Mouse (Mus musculus): ENCODE measurements around the gene Mtmr14. TPM values are rescaled to one million over a fixed set of nuclear protein-coding genes. Genes with fewer than 3 reads are reported as not detected.

The Mtmr14 gene
- polyA plus RNA-seq, 1 experiment from 2014 or later: 40.1 TPM

DNA sequence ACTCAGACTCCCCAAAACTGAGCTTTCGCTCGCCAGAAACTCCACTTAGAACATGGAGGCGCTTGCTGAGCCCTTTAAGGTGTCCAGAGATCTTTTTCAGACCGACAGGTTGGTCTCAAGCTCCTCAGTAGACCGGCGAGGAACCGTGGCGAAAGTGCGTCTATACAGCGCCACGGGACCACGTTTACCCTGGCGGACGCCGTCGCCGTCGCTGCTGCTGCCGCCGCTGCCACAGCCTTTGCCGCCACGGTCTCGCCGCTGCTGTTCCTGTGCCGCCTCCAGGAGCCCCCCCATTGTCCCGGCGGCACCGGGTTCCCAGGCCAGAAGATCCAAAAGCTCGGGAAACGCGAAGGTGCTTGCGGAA, 69.3 kb downstream of the Mtmr14 start, which contains the start of gene Brpf1:
Gene Brpf1, plus strand, starts transcription at position 152 of the 364 bp plus-strand sequence.
- Histone ChIP-seq H3K36me3 (replicated peaks) (peaks cover 3% of the 10 kb centered on the region; the same call in 1 of the 2 replicates), H3K4me2 (peak within 1 kb of the TSS; percentile 91), H3K27ac (peak within 1 kb of the TSS; percentile 93), H3K4me1 (peaks cover 23% of the 10 kb centered on the region), H3K9ac (peak within 1 kb of the TSS; percentile 93), H3K9me3 (no peaks in the 10 kb centered on the region), H3K4me3 (peak within 1 kb of the TSS; percentile 83), H3K27me3 (replicated peaks) (no peaks in the 10 kb centered on the region)
- ATAC-seq (replicated peaks): peak; percentile 75
- WGBS: 1% methylated on average over 32 of the region's 32 CpGs

DNA sequence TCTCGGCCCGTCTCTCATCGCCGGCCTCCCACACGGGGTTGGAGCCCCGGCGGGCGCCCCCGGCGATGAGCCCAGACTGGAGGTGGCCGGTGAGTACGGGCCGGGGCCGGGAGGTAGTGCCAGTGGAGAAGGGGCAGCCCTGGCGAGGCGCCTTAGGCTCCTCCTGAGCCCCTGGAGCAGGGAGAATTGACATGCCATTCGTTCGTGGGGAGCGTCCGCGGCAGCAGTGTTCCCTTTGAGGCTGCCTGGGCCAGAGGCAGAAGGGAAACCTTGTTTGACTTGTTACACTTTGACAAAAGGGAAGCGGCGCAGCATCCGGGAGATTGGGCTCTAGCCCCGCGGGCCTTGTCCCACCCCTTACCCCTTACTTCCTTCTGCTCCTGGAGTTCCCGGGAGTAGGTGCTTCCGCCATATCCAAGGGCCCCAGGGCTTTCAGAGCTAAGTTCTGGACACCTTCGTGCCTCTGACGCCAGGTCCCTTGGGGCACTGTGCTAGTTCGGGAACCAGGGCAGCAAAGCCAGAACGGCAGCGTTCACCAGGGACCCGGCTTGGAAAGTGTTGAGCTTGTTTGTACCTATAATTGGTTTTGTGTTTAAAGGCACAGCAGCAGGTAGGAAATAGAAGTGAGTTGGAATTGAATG, 70.0 kb downstream of the Mtmr14 start:
- WGBS: under 1% methylated on average over 34 of the region's 34 CpGs
- Histone ChIP-seq H3K27me3 (replicated peaks) (no peaks in the 10 kb centered on the region), H3K4me1 (peaks cover 23% of the 10 kb centered on the region), H3K27ac (peak overlapping the region; percentile 93), H3K36me3 (replicated peaks) (peaks cover 3% of the 10 kb centered on the region; the same call in 1 of the 2 replicates), H3K9ac (peak overlapping the region; percentile 93), H3K9me3 (no peaks in the 10 kb centered on the region), H3K4me3 (peak overlapping the region; percentile 83), H3K4me2 (peak overlapping the region; percentile 91)
- ATAC-seq (replicated peaks): peak; percentile 5

DNA sequence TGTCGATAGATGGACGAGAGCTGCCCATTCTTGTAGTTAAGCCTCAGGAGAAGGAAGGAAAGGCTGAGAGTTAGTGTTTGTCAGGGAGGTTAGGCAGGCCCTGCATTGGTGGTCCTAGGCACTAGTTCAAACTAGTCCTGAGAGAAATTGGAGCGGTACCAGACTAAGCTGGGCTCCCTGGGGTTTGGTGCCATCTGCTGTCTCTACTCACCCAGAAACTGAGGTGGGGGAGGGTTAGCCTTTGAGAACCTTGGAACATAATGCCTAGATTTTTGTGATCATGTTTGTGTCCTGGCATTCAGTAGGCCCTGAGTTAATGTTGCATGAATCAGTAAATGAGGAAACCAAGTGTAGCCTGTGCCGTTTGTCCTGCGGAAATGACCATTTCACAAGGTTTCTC, 70.5 kb downstream of the Mtmr14 start:
- Histone ChIP-seq H3K4me2 (peak overlapping the region; percentile 91), H3K4me1 (peaks cover 23% of the 10 kb centered on the region), H3K9ac (peak overlapping the region; percentile 93), H3K27me3 (replicated peaks) (no peaks in the 10 kb centered on the region), H3K4me3 (peak overlapping the region; percentile 83), H3K27ac (peak overlapping the region; percentile 93; the same call in 1 of the 2 replicates), H3K9me3 (no peaks in the 10 kb centered on the region), H3K36me3 (replicated peaks) (peaks cover 3% of the 10 kb centered on the region; the same call in 1 of the 2 replicates)
- ATAC-seq (replicated peaks): no peak
- WGBS: 34% methylated on average over 5 of the region's 5 CpGs

DNA sequence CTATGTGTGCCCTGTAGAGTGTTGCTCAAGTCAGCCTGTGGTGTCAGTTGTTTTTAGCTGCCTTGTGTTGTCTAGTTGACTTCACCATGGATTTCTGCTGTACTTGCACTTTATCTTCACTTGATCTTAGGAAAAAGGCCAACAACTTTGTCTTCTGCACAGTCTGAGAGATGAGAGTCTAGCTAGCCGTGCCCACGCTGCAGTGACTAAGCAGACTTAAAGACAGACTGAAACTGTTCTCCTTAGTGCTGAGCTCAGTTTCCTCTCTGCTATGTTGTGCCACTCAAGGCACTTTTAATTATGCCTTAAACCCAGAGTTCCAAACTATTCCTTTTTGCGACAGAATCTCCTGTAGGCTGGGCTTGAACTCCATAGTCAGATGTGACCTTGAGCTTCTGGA, 78.3 kb downstream of the Mtmr14 start:
- no peaks in the 10 kb centered on the region for H3K27me3 ChIP-seq (replicated peaks)
- no peak overlapping the region for H3K4me3 ChIP-seq
- WGBS: 94% methylated on average over 3 of the region's 3 CpGs
- ATAC-seq (replicated peaks): no peak
- peaks cover 58% of the 10 kb centered on the region for H3K36me3 ChIP-seq (replicated peaks)
- no peak overlapping the region for H3K9ac ChIP-seq
- no peaks in the 10 kb centered on the region for H3K4me1 ChIP-seq
- H3K4me2 ChIP-seq: no peak overlapping the region
- H3K27ac ChIP-seq: no peak overlapping the region
- H3K9me3 ChIP-seq: no peaks in the 10 kb centered on the region

DNA sequence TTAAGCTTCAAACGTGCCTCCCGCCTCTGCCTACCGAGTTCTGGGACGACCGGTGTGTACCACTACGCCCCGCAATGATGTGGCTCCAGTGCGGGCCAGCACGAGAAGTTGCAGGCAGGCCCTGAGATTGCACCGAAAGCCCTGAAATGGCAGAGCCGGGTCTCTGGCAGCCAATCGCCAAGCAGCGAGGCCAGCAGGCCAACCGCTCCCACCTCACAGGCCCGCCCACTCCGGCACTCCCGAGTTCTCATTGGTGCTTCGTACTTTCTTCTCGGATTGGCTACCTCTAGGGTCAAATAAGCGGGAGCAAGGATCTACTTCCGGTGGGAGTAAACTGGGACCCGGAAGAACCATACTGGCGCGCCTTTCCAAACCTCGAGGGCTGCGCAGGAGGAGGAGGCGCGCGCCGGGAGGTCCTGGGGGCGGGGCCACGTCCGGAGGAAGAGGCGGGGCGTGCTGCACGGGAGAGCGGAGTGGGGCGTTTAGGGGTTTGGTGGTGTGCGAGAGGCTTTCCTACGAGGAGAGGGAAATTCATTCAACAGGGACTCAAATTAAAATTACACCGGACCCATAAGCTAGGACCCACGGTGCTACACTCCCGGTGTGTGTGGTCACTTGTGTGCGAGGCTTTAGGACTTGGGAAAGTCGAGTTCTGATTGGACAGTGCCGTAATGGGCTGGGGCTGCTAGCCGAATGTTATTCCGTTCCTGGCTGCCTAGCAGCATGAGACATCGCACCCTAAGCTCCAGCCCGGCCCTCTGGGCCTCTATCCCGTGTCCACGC, 89.1 kb downstream of the Mtmr14 start, which contains the start of gene Ogg1:
Gene Ogg1, plus strand, starts transcription at position 440 of the 783 bp plus-strand sequence.
- Histone ChIP-seq H3K9me3 (no peaks in the 10 kb centered on the region), H3K4me1 (peaks cover 16% of the 10 kb centered on the region), H3K4me3 (peak within 1 kb of the TSS; percentile 58), H3K4me2 (peak within 1 kb of the TSS; percentile 86), H3K36me3 (replicated peaks) (peaks cover 26% of the 10 kb centered on the region), H3K9ac (peak within 1 kb of the TSS; percentile 60), H3K27me3 (replicated peaks) (no peaks in the 10 kb centered on the region), H3K27ac (peak within 1 kb of the TSS; percentile 87)
- WGBS: 0% methylated on average over 52 of the region's 52 CpGs
- ATAC-seq (replicated peaks): peak; percentile 99

DNA sequence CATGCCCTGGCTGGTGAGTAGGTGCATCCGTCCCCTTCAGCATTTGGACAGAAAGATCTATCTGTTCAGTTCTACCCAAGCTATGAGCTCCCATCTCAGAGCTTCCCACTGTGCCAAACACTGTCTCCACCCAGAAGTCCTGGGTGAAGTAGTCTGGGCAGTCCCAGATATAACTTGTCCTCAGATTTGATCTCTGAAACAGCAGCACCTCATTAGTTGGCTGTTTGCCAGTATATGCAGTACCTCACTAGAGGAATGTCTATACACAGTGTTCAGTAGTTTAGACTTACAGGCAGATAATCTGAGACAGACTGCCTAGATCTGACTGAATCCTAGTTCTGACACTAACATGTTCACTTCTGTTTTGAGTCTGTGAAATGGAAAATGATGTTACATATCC, 91.8 kb downstream of the Mtmr14 start:
- H3K9me3 ChIP-seq: no peaks in the 10 kb centered on the region
- H3K4me2 ChIP-seq: no peak overlapping the region
- H3K36me3 ChIP-seq (replicated peaks): peaks cover under 1% of the 10 kb centered on the region; the same call in 1 of the 2 replicates
- 89% methylated on average over 1 of the region's 1 CpGs for WGBS
- H3K4me3 ChIP-seq: no peak overlapping the region
- no peak for ATAC-seq (replicated peaks)
- H3K9ac ChIP-seq: no peak overlapping the region
- H3K27ac ChIP-seq: no peak overlapping the region
- H3K4me1 ChIP-seq: peaks cover 16% of the 10 kb centered on the region
- no peaks in the 10 kb centered on the region for H3K27me3 ChIP-seq (replicated peaks)

DNA sequence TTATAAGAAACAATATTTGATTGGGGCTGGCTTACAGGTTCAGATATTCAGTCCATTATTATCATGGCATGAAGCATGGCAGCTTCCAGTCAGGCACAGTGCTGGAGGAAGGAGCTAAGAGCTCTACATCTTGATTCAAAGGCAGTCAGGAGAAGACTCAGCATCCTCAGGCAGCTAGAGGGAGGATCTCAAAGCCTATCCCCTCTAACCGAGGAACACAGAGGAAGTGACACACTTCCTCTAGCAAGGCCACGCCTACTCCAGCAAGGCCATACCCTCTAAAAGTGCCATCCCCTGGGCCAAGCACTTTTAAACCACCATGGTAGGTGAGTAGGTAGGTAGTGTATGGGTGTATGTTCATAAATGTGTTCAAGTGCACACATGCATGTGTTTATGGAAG, 92.9 kb downstream of the Mtmr14 start:
- Histone ChIP-seq H3K4me1 (peaks cover 14% of the 10 kb centered on the region), H3K9me3 (no peaks in the 10 kb centered on the region), H3K4me3 (no peak overlapping the region), H3K27ac (no peak overlapping the region), H3K4me2 (no peak overlapping the region), H3K27me3 (replicated peaks) (no peaks in the 10 kb centered on the region), H3K36me3 (replicated peaks) (peaks cover 10% of the 10 kb centered on the region; the same call in 1 of the 2 replicates), H3K9ac (no peak overlapping the region)
- WGBS: 70% methylated on average over 2 of the region's 2 CpGs
- ATAC-seq (replicated peaks): no peak

Other genes with a start within 250 kb of the Mtmr14 start
- gene Thumpd3, start 191.6 kb upstream of the Mtmr14 start, polyA plus RNA-seq (2015; fragmentation: Nextera tagmentation; extraction: Ambion mirVana): 54.1 and 56.2 TPM in 2 replicates
- gene Setd5, start 160.5 kb upstream of the Mtmr14 start, polyA plus RNA-seq (2015; fragmentation: Nextera tagmentation; extraction: Ambion mirVana): 46.8 and 47.1 TPM in 2 replicates
- 75.6 and 80.7 TPM in 2 replicates for gene Lhfpl4, start 42.5 kb upstream of the Mtmr14 start, polyA plus RNA-seq (2015; fragmentation: Nextera tagmentation; extraction: Ambion mirVana)
- gene Cpne9, start 44.5 kb downstream of the Mtmr14 start, polyA plus RNA-seq (2015; fragmentation: Nextera tagmentation; extraction: Ambion mirVana): 2.0 and 2.3 TPM in 2 replicates
- 17.9 and 18.9 TPM in 2 replicates for gene Brpf1, start 69.3 kb downstream of the Mtmr14 start, polyA plus RNA-seq (2015; fragmentation: Nextera tagmentation; extraction: Ambion mirVana)
- gene Ogg1, start 89.1 kb downstream of the Mtmr14 start, polyA plus RNA-seq (2015; fragmentation: Nextera tagmentation; extraction: Ambion mirVana): 9.6 and 11.1 TPM in 2 replicates
- 117 and 124 TPM in 2 replicates for gene Camk1, start 106.1 kb downstream of the Mtmr14 start, polyA plus RNA-seq (2015; fragmentation: Nextera tagmentation; extraction: Ambion mirVana)
- 80.4 and 81.6 TPM in 2 replicates for gene Tada3, start 140.0 kb downstream of the Mtmr14 start, polyA plus RNA-seq (2015; fragmentation: Nextera tagmentation; extraction: Ambion mirVana)
- gene Arpc4, start 140.3 kb downstream of the Mtmr14 start, polyA plus RNA-seq (2015; fragmentation: Nextera tagmentation; extraction: Ambion mirVana): 430 and 433 TPM in 2 replicates
- gene Ttll3, start 151.4 kb downstream of the Mtmr14 start, polyA plus RNA-seq (2015; fragmentation: Nextera tagmentation; extraction: Ambion mirVana): 15.1 TPM in 2 replicates
- 19.0 and 21.2 TPM in 2 replicates for gene Rpusd3, start 181.5 kb downstream of the Mtmr14 start, polyA plus RNA-seq (2015; fragmentation: Nextera tagmentation; extraction: Ambion mirVana)
- not detected in 2 replicates for gene Cidec, start 197.9 kb downstream of the Mtmr14 start, polyA plus RNA-seq (2015; fragmentation: Nextera tagmentation; extraction: Ambion mirVana)
- gene Jagn1, start 204.7 kb downstream of the Mtmr14 start, polyA plus RNA-seq (2015; fragmentation: Nextera tagmentation; extraction: Ambion mirVana): 94.9 and 101 TPM in 2 replicates
- 0.08 and 0.41 TPM in 2 replicates for gene Il17re, start 220.6 kb downstream of the Mtmr14 start, polyA plus RNA-seq (2015; fragmentation: Nextera tagmentation; extraction: Ambion mirVana)
- gene Il17rc, start 233.6 kb downstream of the Mtmr14 start, polyA plus RNA-seq (2015; fragmentation: Nextera tagmentation; extraction: Ambion mirVana): 3.4 and 4.8 TPM in 2 replicates
- gene Creld1, start 245.5 kb downstream of the Mtmr14 start, polyA plus RNA-seq (2015; fragmentation: Nextera tagmentation; extraction: Ambion mirVana): 74.8 and 79.0 TPM in 2 replicates

Data from midbrain, embryonic 15.5 days (tissue).